Mouse (Mus musculus) midbrain, embryonic 12.5 days (tissue): ENCODE measurements around the gene Nos1ap. TPM values are rescaled to one million over a fixed set of nuclear protein-coding genes. Genes with fewer than 3 reads are reported as not detected.

Source experiments
- ATAC-seq: fragments of 200-750 bp; cut with Nextera tagmentation; 2 replicates; pipeline ENCODE4 v1.8.0; 2017; ENCODE audit warnings: low read depth, moderate TSS enrichment, moderate library complexity; ENCODE audit not compliant: low FRiP score
- H3K27ac ChIP-seq: fragments of 300-500 bp; sonication (generic); replicated peaks from 2 replicates; pipeline ENCODE4 v1.5.1; 2016; ENCODE audit warnings: mild to moderate bottlenecking
- H3K27me3 ChIP-seq: fragments of 300-500 bp; sonication (generic); 2 replicates; pipeline ENCODE4 v1.6.1; 2016; ENCODE audit warnings: mild to moderate bottlenecking
- H3K36me3 ChIP-seq: fragments of 300-500 bp; sonication (generic); 2 replicates; pipeline ENCODE4 v1.6.1; 2016
- H3K4me1 ChIP-seq: fragments of 300-500 bp; sonication (generic); 2 replicates; pipeline ENCODE4 v1.6.1; 2016
- H3K4me2 ChIP-seq: fragments of 300-500 bp; sonication (generic); replicated peaks from 2 replicates; pipeline ENCODE4 v1.6.1; 2016; ENCODE audit warnings: mild to moderate bottlenecking, moderate library complexity
- H3K4me3 ChIP-seq: fragments of 300-500 bp; sonication (generic); 2 replicates; pipeline ENCODE4 v1.5.1; 2016; ENCODE audit warnings: mild to moderate bottlenecking
- H3K9ac ChIP-seq: fragments of 300-500 bp; sonication (generic); replicated peaks from 2 replicates; pipeline ENCODE4 v1.6.1; 2016; ENCODE audit warnings: mild to moderate bottlenecking, moderate library complexity
- H3K9me3 ChIP-seq: fragments of 300-500 bp; sonication (generic); 2 replicates; pipeline ENCODE4 v1.6.1; 2016; ENCODE audit warnings: mild to moderate bottlenecking
- WGBS: fragments of 180-500 bp; shearing (Covaris S2); methylation state at CpG from one replicate; pipeline ENCODE4 v1.1.7; 2016; 5-methylcytosine and 5-hydroxymethylcytosine counted together
- polyA plus RNA-seq: library from polyadenylated mRNA; unstranded; fragments of >200 nt; fragmentation: Nextera tagmentation; extraction: Ambion mirVana; gene quantifications from 2 replicates; pipeline ENCODE4 v1.2.1, GENCODE M21; 2016

Gene Nos1ap
- polyA plus RNA-seq, 1 experiment from 2014 or later = 11.9 TPM

GRCm38 (mm10) chr1:170366981-170367700 is 222.5 kb downstream of the Nos1ap start:
- no peak overlapping the region for H3K4me2 ChIP-seq
- H3K27ac ChIP-seq = no peak overlapping the region; the same call in 1 of the 2 replicates
- ATAC-seq = peak; percentile 84

GRCm38 (mm10) chr1:170363746-170364145 is 225.9 kb downstream of the Nos1ap start:
- no peak overlapping the region for H3K4me3 ChIP-seq
- ATAC-seq = no peak
- H3K9me3 ChIP-seq = no peaks in the 10 kb centered on the region
- no peak overlapping the region for H3K9ac ChIP-seq
- WGBS = 80% methylated on average over 3 of the region's 3 CpGs
- no peaks in the 10 kb centered on the region for H3K36me3 ChIP-seq
- peaks cover 14% of the 10 kb centered on the region for H3K4me1 ChIP-seq
- peaks cover 16% of the 10 kb centered on the region for H3K27me3 ChIP-seq
- H3K27ac ChIP-seq = no peak overlapping the region
- H3K4me2 ChIP-seq = no peak overlapping the region

More at GRCm38 (mm10) chr1:170366981-170367700, 222.5 kb downstream of the Nos1ap start:
- H3K27me3 ChIP-seq = peaks cover 16% of the 10 kb centered on the region
- H3K4me3 ChIP-seq = no peak overlapping the region
- WGBS = 32% methylated on average over 7 of the region's 7 CpGs
- H3K9me3 ChIP-seq = no peaks in the 10 kb centered on the region
- no peak overlapping the region for H3K9ac ChIP-seq
- H3K36me3 ChIP-seq = no peaks in the 10 kb centered on the region
- peaks cover 14% of the 10 kb centered on the region for H3K4me1 ChIP-seq

GRCm38 (mm10) chr1:170360183-170360915 is 229.3 kb downstream of the Nos1ap start:
- no peaks in the 10 kb centered on the region for H3K36me3 ChIP-seq
- no peak overlapping the region for H3K9ac ChIP-seq
- H3K4me3 ChIP-seq = no peak overlapping the region
- no peaks in the 10 kb centered on the region for H3K9me3 ChIP-seq
- H3K27ac ChIP-seq = no peak overlapping the region
- no peaks in the 10 kb centered on the region for H3K4me1 ChIP-seq
- WGBS = 73% methylated on average over 10 of the region's 10 CpGs
- H3K27me3 ChIP-seq = peaks cover 16% of the 10 kb centered on the region
- H3K4me2 ChIP-seq = no peak overlapping the region
- ATAC-seq = no peak

- Histone ChIP-seq H3K4me1 (no peaks in the 10 kb centered on the region), H3K9me3 (no peaks in the 10 kb centered on the region), H3K9ac (no peak overlapping the region), H3K27ac (no peak overlapping the region), H3K4me3 (no peak overlapping the region), H3K4me2 (no peak overlapping the region), H3K27me3 (no peaks in the 10 kb centered on the region; the same call in 1 of the 2 replicates), H3K36me3 (no peaks in the 10 kb centered on the region)
- no peak for ATAC-seq
- WGBS = 80% methylated on average over 3 of the region's 3 CpGs
Observed at GRCm38 (mm10) chr1:170353335-170353734, 236.3 kb downstream of the Nos1ap start.

- Histone ChIP-seq H3K4me3 (no peak overlapping the region), H3K9ac (no peak overlapping the region), H3K4me1 (no peaks in the 10 kb centered on the region), H3K9me3 (no peaks in the 10 kb centered on the region), H3K4me2 (no peak overlapping the region), H3K36me3 (no peaks in the 10 kb centered on the region), H3K27me3 (no peaks in the 10 kb centered on the region), H3K27ac (no peak overlapping the region)
- no peak for ATAC-seq
Observed at GRCm38 (mm10) chr1:170351080-170351479, 238.6 kb downstream of the Nos1ap start.

GRCm38 (mm10) chr1:170346266-170346665 is 243.4 kb downstream of the Nos1ap start:
- Histone ChIP-seq H3K36me3 (no peaks in the 10 kb centered on the region), H3K4me3 (no peak overlapping the region)
- 74% methylated on average over 3 of the region's 3 CpGs for WGBS

GRCm38 (mm10) chr1:170343906-170344305 is 245.8 kb downstream of the Nos1ap start:
- Histone ChIP-seq H3K4me1 (0 out of 2 replicates have a peak, but pooled peaks cover 8% of the 10 kb centered on the region), H3K27ac (no peak overlapping the region), H3K9me3 (no peaks in the 10 kb centered on the region), H3K4me2 (no peak overlapping the region), H3K27me3 (no peaks in the 10 kb centered on the region), H3K4me3 (no peak overlapping the region), H3K9ac (no peak overlapping the region), H3K36me3 (no peaks in the 10 kb centered on the region)
- 92% methylated on average over 4 of the region's 4 CpGs for WGBS
- no peak for ATAC-seq

More at GRCm38 (mm10) chr1:170346266-170346665, 243.4 kb downstream of the Nos1ap start:
- Histone ChIP-seq H3K27ac (no peak overlapping the region), H3K4me2 (no peak overlapping the region), H3K4me1 (0 out of 2 replicates have a peak, but pooled peaks cover 8% of the 10 kb centered on the region), H3K27me3 (no peaks in the 10 kb centered on the region), H3K9ac (no peak overlapping the region), H3K9me3 (no peaks in the 10 kb centered on the region)
- no peak for ATAC-seq

- 48% methylated on average over 8 of the region's 8 CpGs for WGBS
- ATAC-seq = no peak; the same call in 1 of the 2 replicates
- no peaks in the 10 kb centered on the region for H3K9me3 ChIP-seq
- no peak overlapping the region for H3K27ac ChIP-seq
- H3K4me1 ChIP-seq = 0 out of 2 replicates have a peak, but pooled peaks cover 8% of the 10 kb centered on the region
- no peak overlapping the region for H3K4me2 ChIP-seq
- no peak overlapping the region for H3K4me3 ChIP-seq
- no peaks in the 10 kb centered on the region for H3K27me3 ChIP-seq
- H3K9ac ChIP-seq = no peak overlapping the region
- no peaks in the 10 kb centered on the region for H3K36me3 ChIP-seq
Observed at GRCm38 (mm10) chr1:170343081-170343480, 246.6 kb downstream of the Nos1ap start.

GRCm38 (mm10) chr1:170339943-170340342 is 249.7 kb downstream of the Nos1ap start:
- H3K4me1 ChIP-seq = 0 out of 2 replicates have a peak, but pooled peaks cover 8% of the 10 kb centered on the region
- no peak overlapping the region for H3K9ac ChIP-seq
- no peaks in the 10 kb centered on the region for H3K36me3 ChIP-seq
- H3K9me3 ChIP-seq = no peaks in the 10 kb centered on the region
- H3K4me3 ChIP-seq = no peak overlapping the region
- H3K27ac ChIP-seq = no peak overlapping the region
- WGBS = 94% methylated on average over 3 of the region's 3 CpGs
- no peak overlapping the region for H3K4me2 ChIP-seq
- H3K27me3 ChIP-seq = no peaks in the 10 kb centered on the region
- ATAC-seq = no peak

GRCm38 (mm10) chr1:170332775-170333174 is 256.9 kb downstream of the Nos1ap start:
- Histone ChIP-seq H3K36me3 (no peaks in the 10 kb centered on the region), H3K4me3 (no peak overlapping the region), H3K27ac (no peak overlapping the region), H3K9me3 (no peaks in the 10 kb centered on the region), H3K4me2 (no peak overlapping the region), H3K9ac (no peak overlapping the region), H3K27me3 (no peaks in the 10 kb centered on the region), H3K4me1 (no peaks in the 10 kb centered on the region)
- ATAC-seq = no peak
- WGBS = 75% methylated on average over 4 of the region's 4 CpGs

- no peak overlapping the region for H3K9ac ChIP-seq
- no peak overlapping the region for H3K4me2 ChIP-seq
- H3K36me3 ChIP-seq = no peaks in the 10 kb centered on the region
- ATAC-seq = no peak
- no peaks in the 10 kb centered on the region for H3K27me3 ChIP-seq
- no peaks in the 10 kb centered on the region for H3K9me3 ChIP-seq
- WGBS = 67% methylated on average over 6 of the region's 6 CpGs
- no peaks in the 10 kb centered on the region for H3K4me1 ChIP-seq
- H3K27ac ChIP-seq = no peak overlapping the region
- no peak overlapping the region for H3K4me3 ChIP-seq
Observed at GRCm38 (mm10) chr1:170331926-170332325, 257.7 kb downstream of the Nos1ap start.

GRCm38 (mm10) chr1:170325277-170325676 is 264.4 kb downstream of the Nos1ap start:
- WGBS = 92% methylated on average over 4 of the region's 4 CpGs
- Histone ChIP-seq H3K4me1 (no peaks in the 10 kb centered on the region), H3K27me3 (no peaks in the 10 kb centered on the region), H3K4me3 (no peak overlapping the region), H3K9me3 (no peaks in the 10 kb centered on the region), H3K9ac (no peak overlapping the region), H3K36me3 (no peaks in the 10 kb centered on the region), H3K4me2 (no peak overlapping the region), H3K27ac (no peak overlapping the region)
- ATAC-seq = no peak
